Mouse (Mus musculus) forebrain, embryonic 12.5 days (tissue): ENCODE results near the gene Ccdc163. TPM values are rescaled to one million over a fixed set of nuclear protein-coding genes. Genes with fewer than 3 reads are reported as not detected.
"Not testable (repeated sequence)": the region's sequence is repeated elsewhere in the genome, so short reads cannot be mapped to it uniquely, and the experiment has no call there.

Source experiments
- ATAC-seq: fragments of 200-750 bp; cut with Nextera tagmentation; 2 replicates; pipeline ENCODE4 v1.8.0; 2017; ENCODE audit warnings: moderate TSS enrichment; ENCODE audit not compliant: low FRiP score
- H3K27ac ChIP-seq: fragments of 300-500 bp; sonication (generic); 2 replicates; pipeline ENCODE4 v1.5.1; 2016; ENCODE audit warnings: mild to moderate bottlenecking
- H3K27me3 ChIP-seq: fragments of 300-500 bp; sonication (generic); 2 replicates; pipeline ENCODE4 v1.6.1; 2016; ENCODE audit warnings: mild to moderate bottlenecking
- H3K36me3 ChIP-seq: fragments of 300-500 bp; sonication (generic); replicated peaks from 2 replicates; pipeline ENCODE4 v1.6.1; 2016; ENCODE audit warnings: mild to moderate bottlenecking
- H3K4me1 ChIP-seq: fragments of 300-500 bp; sonication (generic); 2 replicates; pipeline ENCODE4 v1.6.1; 2016
- H3K4me2 ChIP-seq: fragments of 300-500 bp; sonication (generic); 2 replicates; pipeline ENCODE4 v1.6.1; 2016; ENCODE audit warnings: mild to moderate bottlenecking, moderate library complexity
- H3K4me3 ChIP-seq: fragments of 300-500 bp; sonication (generic); replicated peaks from 2 replicates; pipeline ENCODE4 v1.5.1; 2016; ENCODE audit warnings: mild to moderate bottlenecking
- H3K9ac ChIP-seq: fragments of 300-500 bp; sonication (generic); 2 replicates; pipeline ENCODE4 v1.6.1; 2016; ENCODE audit warnings: mild to moderate bottlenecking
- H3K9me3 ChIP-seq: fragments of 300-500 bp; sonication (generic); 2 replicates; pipeline ENCODE4 v1.6.1; 2016
- WGBS: fragments of 180-500 bp; shearing (Covaris S2); methylation state at CpG from one replicate; pipeline ENCODE4 v1.1.7; 2016; 5-methylcytosine and 5-hydroxymethylcytosine counted together
- polyA plus RNA-seq: library from polyadenylated mRNA; unstranded; fragments of >200 nt; fragmentation: Nextera tagmentation; extraction: Ambion mirVana; gene quantifications from 2 replicates; pipeline ENCODE4 v1.2.1, GENCODE M21; 2016

The Ccdc163 gene
- polyA plus RNA-seq, result 26.6 and 28.5 TPM in 2 replicates

DNA sequence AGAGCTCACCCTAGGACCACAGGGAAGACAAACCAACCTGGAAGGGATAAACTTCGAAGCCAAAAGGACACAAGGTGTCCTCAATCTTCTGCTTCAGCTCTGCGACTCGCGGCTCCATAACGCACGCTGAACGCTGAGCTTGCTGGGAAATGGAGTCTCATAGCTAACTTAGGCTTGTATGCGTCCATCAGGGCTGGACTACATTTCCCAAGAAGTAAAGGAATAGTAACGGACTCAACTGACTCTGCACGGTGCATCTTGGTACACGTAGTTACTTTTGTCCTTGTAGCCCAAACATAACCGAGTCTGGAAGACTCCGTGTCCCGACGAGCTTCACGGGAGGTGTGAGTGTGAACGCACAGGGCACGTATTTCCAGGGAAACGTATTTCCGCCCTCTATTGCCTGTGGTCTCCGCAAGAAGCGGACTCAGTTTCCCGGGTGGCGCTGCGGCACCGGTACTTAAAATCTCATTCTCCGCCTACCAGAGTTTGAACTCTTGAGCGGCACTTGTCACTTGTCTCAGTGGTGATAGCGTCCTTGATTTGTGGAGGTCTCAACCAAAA lies at the start of gene Ccdc163, which contains the start of gene Mmachc:
Ccdc163 (plus strand) TSS at position 309 of the 564 bp plus-strand sequence.
Mmachc (minus strand) TSS at position 206 of the 564 bp plus-strand sequence.
- peak within 1 kb of the TSS; percentile 52 for H3K4me3 ChIP-seq
- peak; percentile 98 for ATAC-seq
- H3K4me1 ChIP-seq, result peaks cover 19% of the 10 kb centered on the region
- H3K27ac ChIP-seq, result no peak within 1 kb of the TSS
- H3K36me3 ChIP-seq, result peaks cover 19% of the 10 kb centered on the region
- no peaks in the 10 kb centered on the region for H3K27me3 ChIP-seq
- no peaks in the 10 kb centered on the region for H3K9me3 ChIP-seq
- WGBS, result under 1% methylated on average over 29 of the region's 29 CpGs
- H3K4me2 ChIP-seq, result peak within 1 kb of the TSS; percentile 79
- peak within 1 kb of the TSS; percentile 60 for H3K9ac ChIP-seq

DNA sequence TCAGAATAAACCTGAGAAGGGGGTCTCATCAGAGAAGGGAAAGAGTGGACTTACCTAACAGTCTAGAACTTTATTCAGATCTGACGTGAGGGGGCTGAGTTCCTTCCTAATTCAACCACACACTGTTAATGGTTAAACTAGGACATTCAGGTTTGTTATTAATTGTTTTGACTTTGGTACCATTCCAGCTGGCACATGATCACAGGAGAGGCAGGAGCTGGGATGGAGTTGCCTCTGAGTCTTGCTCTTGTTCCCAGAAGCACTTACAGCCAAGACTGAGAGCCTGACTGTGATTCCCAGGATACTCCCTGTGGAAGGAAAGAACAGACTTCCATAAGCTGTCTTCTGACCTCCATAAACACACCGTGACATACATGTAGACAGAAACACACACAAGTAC lies 48.8 kb upstream of the Ccdc163 start:
- Histone ChIP-seq H3K9me3 (no peaks in the 10 kb centered on the region), H3K27ac (no peak overlapping the region), H3K9ac (no peak overlapping the region), H3K36me3 (no peaks in the 10 kb centered on the region), H3K4me2 (no peak overlapping the region), H3K27me3 (no peaks in the 10 kb centered on the region), H3K4me3 (no peak overlapping the region), H3K4me1 (no peaks in the 10 kb centered on the region)
- ATAC-seq, result no peak
- WGBS, result 90% methylated on average over 2 of the region's 2 CpGs

DNA sequence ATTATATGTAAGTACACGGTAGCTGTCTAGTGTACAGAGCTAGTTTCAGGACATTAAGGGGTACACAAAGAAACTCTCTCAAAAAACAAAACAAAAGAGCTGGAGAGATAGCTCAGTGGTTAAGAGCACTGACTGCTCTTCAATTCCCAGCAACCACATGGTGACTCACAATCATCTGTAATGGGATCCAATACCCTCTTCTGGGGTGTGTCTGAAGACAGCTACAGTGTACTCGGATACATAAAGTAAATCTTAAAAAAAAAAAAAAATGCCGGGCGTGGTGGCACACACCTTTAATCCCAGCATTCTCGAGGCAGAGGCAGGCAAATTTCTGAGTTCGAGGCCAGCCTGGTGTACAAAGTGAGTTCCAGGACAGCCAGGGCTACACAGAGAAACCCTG lies 48.4 kb upstream of the Ccdc163 start:
- 93% methylated on average over 6 of the region's 6 CpGs for WGBS
- not testable (repeated sequence) for H3K9ac ChIP-seq, H3K4me3 ChIP-seq, ATAC-seq, H3K36me3 ChIP-seq, H3K9me3 ChIP-seq, H3K27me3 ChIP-seq, H3K4me1 ChIP-seq, H3K27ac ChIP-seq, H3K4me2 ChIP-seq

DNA sequence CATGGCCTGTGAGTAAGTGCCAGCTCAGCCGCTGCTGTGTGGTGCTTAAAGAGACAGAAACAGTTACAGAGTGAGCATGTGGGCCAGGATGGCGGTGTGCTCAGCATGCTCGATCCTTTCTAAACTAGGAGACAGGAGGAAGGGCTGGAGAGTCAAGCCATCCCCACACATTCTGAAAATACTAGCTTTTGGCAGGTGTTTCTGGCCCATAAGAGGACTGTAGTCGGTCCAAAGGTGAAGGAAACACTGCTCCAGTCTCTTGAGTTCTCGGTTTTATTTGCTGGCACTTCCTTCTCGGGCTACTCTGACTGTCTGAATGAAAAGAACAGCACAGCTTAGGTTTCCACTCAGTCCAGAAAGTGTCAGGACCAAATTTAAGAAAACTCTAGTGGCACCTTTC lies 47.5 kb upstream of the Ccdc163 start:
- Histone ChIP-seq H3K36me3 (no peaks in the 10 kb centered on the region), H3K27me3 (no peaks in the 10 kb centered on the region), H3K4me3 (no peak overlapping the region), H3K9ac (no peak overlapping the region), H3K4me2 (no peak overlapping the region), H3K4me1 (no peaks in the 10 kb centered on the region), H3K9me3 (no peaks in the 10 kb centered on the region), H3K27ac (no peak overlapping the region)
- ATAC-seq, result no peak
- WGBS, result 78% methylated on average over 6 of the region's 6 CpGs

DNA sequence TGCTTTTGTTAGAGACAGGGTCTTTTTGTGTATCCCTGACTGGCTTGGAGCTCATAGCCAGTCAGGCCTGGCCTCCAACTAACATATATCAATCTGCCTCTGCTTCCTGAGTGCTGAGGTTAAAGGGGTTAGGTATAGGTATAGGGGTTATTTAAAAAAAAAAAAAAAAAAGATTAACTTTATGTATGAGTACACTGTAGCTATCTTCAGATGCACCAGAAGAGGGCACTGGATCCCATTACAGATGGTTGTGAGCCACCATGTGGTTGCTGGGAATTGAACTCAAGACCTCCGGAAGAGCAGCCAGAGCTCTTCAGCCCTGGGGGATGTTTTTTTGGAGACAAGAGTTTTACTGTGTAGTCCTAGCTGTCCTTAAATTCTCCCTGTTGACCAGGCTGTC lies 46.3 kb upstream of the Ccdc163 start:
- no peaks in the 10 kb centered on the region for H3K4me1 ChIP-seq
- no peak overlapping the region for H3K9ac ChIP-seq
- H3K9me3 ChIP-seq, result no peaks in the 10 kb centered on the region
- H3K27me3 ChIP-seq, result no peaks in the 10 kb centered on the region
- no peak overlapping the region for H3K4me3 ChIP-seq
- no peak overlapping the region for H3K4me2 ChIP-seq
- no peak overlapping the region for H3K27ac ChIP-seq
- 97% methylated on average over 1 of the region's 1 CpGs for WGBS
- no peak for ATAC-seq
- H3K36me3 ChIP-seq, result no peaks in the 10 kb centered on the region

DNA sequence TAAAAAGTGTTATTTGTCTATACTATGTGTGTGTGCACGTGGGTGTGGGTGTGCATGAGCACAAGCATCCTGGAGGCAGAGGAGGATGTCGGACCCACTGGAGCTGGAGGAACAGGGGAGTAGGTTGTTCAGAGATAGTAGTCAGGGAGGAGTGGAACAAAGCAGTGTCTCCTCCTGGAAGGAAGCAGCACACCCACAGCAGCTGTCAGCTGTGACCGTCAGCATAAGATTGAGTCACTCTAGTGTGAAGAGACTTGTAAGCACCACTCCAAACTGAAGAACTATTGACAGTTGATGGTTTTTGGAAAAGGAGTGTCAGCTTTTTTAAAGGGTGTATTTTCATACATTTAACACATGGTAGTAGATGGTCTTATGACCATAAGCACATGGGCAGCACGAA lies 41.7 kb upstream of the Ccdc163 start:
- Histone ChIP-seq H3K4me2 (no peak overlapping the region), H3K36me3 (no peaks in the 10 kb centered on the region), H3K4me1 (no peaks in the 10 kb centered on the region), H3K27ac (no peak overlapping the region), H3K4me3 (no peak overlapping the region), H3K27me3 (no peaks in the 10 kb centered on the region), H3K9ac (no peak overlapping the region), H3K9me3 (no peaks in the 10 kb centered on the region)
- WGBS, result 67% methylated on average over 4 of the region's 4 CpGs
- no peak for ATAC-seq

DNA sequence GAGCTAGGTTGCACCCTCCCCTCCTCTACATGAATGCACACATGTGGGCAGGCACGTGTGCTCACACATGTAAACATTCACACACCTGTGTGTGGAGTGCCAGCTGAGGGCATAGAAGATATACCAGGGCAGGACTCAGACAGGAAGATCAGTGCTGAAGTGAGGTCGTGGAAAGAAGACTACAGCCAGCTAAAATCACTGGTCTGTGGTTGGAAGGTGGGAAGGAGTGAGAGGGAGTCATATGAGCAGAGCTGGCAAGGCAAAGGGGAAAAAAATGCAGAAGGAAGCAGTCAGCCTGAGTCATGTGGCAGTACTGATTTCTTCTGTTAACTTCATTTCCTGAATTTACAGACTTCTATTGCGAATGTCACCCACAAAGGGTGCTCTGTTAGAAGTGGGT lies 40.2 kb upstream of the Ccdc163 start:
- no peak overlapping the region for H3K9ac ChIP-seq
- no peaks in the 10 kb centered on the region for H3K9me3 ChIP-seq
- no peaks in the 10 kb centered on the region for H3K4me1 ChIP-seq
- H3K4me3 ChIP-seq, result no peak overlapping the region
- H3K36me3 ChIP-seq, result no peaks in the 10 kb centered on the region
- no peak for ATAC-seq
- WGBS, result 67% methylated on average over 3 of the region's 3 CpGs
- no peak overlapping the region for H3K4me2 ChIP-seq
- H3K27me3 ChIP-seq, result no peaks in the 10 kb centered on the region
- H3K27ac ChIP-seq, result no peak overlapping the region

DNA sequence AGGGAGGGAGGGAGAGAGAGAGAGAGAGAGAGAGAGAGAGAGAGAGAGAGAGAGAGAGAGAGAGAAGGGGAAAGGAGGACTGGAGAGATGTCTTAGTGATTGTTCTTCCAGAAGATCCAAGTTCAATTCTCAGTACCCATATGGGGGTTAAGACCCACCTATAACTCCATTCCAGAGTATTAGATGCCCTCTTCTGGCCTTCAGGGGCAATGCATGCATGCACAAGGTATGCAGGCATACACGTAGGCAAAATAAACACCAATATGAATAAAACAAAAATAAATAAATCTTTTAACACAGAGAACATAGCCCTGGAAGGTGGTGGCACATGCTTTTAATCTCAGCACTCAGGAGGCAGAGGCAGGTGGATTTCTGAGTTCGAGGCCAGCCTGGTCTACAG lies 39.0 kb upstream of the Ccdc163 start:
- WGBS, result 55% methylated on average over 2 of the region's 2 CpGs
- no peak overlapping the region for H3K27ac ChIP-seq
- no peak for ATAC-seq

DNA sequence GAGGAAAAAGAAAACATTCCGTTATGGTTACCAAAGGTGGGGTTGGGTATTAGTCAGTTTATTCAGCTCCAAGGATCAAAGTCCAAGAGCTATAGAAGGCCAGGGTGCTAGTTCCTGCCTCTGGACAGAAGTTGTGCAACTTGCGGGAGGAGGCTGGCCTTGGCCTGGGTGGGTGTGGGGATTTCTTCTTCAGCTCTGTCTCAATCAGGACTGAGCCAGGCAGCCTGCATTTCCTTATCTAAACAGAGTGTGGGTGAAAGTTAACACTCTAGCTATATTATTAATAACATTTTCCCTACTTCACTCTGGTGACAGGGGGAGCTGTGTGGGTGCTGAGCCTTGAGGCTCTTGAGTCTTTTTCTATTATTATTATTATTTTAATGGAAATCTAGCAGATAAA lies 35.5 kb upstream of the Ccdc163 start:
- H3K4me2 ChIP-seq, result no peak overlapping the region
- H3K4me1 ChIP-seq, result no peaks in the 10 kb centered on the region
- no peak overlapping the region for H3K9ac ChIP-seq
- WGBS, result 85% methylated on average over 2 of the region's 2 CpGs
- H3K4me3 ChIP-seq, result no peak overlapping the region
- H3K36me3 ChIP-seq, result no peaks in the 10 kb centered on the region
- H3K27ac ChIP-seq, result no peak overlapping the region
- H3K9me3 ChIP-seq, result no peaks in the 10 kb centered on the region
- no peaks in the 10 kb centered on the region for H3K27me3 ChIP-seq
- no peak for ATAC-seq

More for the DNA sequence above, 39.0 kb upstream of the Ccdc163 start:
- Histone ChIP-seq H3K4me1 (no peaks in the 10 kb centered on the region), H3K36me3 (no peaks in the 10 kb centered on the region), H3K4me2 (no peak overlapping the region), H3K9me3 (no peaks in the 10 kb centered on the region), H3K4me3 (no peak overlapping the region), H3K9ac (no peak overlapping the region), H3K27me3 (no peaks in the 10 kb centered on the region)

DNA sequence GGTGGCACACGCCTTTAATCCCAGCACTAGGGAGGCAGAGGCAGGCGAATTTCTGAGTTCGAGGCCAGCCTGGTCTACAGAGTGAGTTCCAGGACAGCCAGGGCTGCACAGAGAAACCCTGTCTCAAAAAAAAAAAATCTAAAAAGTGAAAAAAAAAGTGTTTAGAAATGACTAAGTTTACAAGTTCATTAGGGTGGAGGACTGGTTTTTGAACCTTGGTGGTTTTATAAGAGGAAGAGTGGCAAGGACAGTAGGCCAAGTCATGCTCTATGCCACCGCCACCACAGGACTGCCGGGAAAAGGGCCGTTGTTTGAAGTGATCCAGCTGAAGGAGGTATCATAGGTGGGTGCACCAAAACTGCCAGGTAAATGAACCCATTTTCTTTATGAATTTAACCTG lies 33.5 kb upstream of the Ccdc163 start:
- not testable (repeated sequence) for H3K27ac ChIP-seq, H3K36me3 ChIP-seq, H3K27me3 ChIP-seq, H3K4me2 ChIP-seq, H3K4me3 ChIP-seq, ATAC-seq, H3K9me3 ChIP-seq, H3K9ac ChIP-seq, H3K4me1 ChIP-seq
- WGBS, result 93% methylated on average over 6 of the region's 6 CpGs

DNA sequence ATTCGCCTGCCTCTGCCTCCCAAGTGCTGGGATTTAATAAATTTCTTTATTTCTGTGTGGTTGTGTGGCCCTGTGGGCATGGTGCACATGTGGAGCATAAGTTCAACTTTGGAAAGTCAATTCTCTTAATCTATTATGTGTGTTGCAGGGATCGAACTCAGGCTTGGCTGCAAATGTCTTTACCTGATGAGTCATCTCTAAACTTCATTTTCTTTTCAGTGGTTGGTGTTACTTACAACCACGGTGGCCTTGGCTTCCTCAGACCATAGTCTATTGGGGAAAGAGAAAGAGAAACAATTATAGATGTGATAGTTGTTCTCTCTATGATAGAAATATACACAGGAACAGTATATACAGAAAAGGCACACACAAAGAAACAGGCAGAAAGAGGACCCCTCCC lies 32.3 kb upstream of the Ccdc163 start:
- Histone ChIP-seq H3K4me2 (no peak overlapping the region), H3K9me3 (no peaks in the 10 kb centered on the region), H3K4me1 (no peaks in the 10 kb centered on the region), H3K27me3 (no peaks in the 10 kb centered on the region), H3K9ac (no peak overlapping the region), H3K27ac (no peak overlapping the region), H3K36me3 (no peaks in the 10 kb centered on the region), H3K4me3 (no peak overlapping the region)
- WGBS, result 91% methylated on average over 3 of the region's 3 CpGs
- no peak for ATAC-seq

DNA sequence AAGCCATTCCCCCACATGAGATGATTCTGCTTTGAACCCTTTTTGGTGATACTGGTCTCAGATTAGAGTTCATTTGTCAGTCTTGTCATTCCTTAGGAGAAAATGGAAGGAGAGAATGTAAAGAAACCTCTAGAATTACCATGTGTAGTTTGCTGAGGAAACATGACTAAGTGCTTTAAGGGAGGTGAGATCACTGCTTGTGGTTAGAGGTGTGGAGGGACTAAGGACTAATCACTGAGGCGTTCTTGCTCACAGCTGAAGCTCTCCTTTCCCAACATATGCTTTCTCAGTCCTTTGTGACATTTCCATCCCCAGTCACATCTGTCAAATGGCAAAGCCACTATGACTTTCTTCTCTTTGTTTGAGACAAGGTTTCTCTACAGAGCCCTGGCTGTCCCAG lies 30.5 kb upstream of the Ccdc163 start:
- H3K4me3 ChIP-seq, result no peak overlapping the region
- H3K9me3 ChIP-seq, result no peaks in the 10 kb centered on the region
- no peak overlapping the region for H3K9ac ChIP-seq
- no peak overlapping the region for H3K4me2 ChIP-seq
- WGBS, result 94% methylated on average over 1 of the region's 1 CpGs
- no peaks in the 10 kb centered on the region for H3K4me1 ChIP-seq
- ATAC-seq, result no peak
- no peak overlapping the region for H3K27ac ChIP-seq
- no peaks in the 10 kb centered on the region; the same call in 1 of the 2 replicates for H3K27me3 ChIP-seq
- H3K36me3 ChIP-seq, result no peaks in the 10 kb centered on the region

DNA sequence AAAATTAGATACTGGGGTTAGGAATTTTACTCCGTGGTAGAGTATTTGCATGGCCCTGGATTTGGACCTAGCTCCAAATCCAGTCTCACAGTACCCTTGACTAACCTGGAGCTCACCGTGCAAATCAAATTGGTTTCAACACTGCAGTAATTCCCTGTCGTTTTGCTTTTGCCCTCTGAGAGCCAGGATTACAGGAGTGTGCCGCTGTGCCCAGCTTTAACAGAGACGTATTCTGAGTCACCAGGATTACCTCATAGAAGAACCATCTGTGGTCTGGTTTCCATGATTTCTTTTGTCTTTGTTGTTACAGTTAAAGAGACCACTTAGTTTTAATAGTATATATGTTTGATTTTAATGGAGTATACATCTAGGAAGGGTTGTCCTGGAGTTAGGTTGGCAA lies 29.2 kb upstream of the Ccdc163 start:
- H3K36me3 ChIP-seq, result no peaks in the 10 kb centered on the region
- no peak overlapping the region for H3K4me2 ChIP-seq
- ATAC-seq, result no peak
- no peak overlapping the region for H3K4me3 ChIP-seq
- no peak overlapping the region for H3K27ac ChIP-seq
- no peaks in the 10 kb centered on the region for H3K4me1 ChIP-seq
- no peaks in the 10 kb centered on the region; the same call in 1 of the 2 replicates for H3K27me3 ChIP-seq
- no peaks in the 10 kb centered on the region for H3K9me3 ChIP-seq
- WGBS, result 74% methylated on average over 5 of the region's 5 CpGs
- H3K9ac ChIP-seq, result no peak overlapping the region
